Mouse (Mus musculus) kidney, embryonic 15.5 days (tissue): ENCODE results near the gene Lancl2. TPM values are rescaled to one million over a fixed set of nuclear protein-coding genes. Genes with fewer than 3 reads are reported as not detected.
A peak's percentile ranks its signal among the peaks of the same experiment; 100 is the strongest.

Experiments used
- ATAC-seq: fragments of 200-750 bp; cut with Nextera tagmentation; replicated peaks from 2 replicates; pipeline ENCODE4 v1.8.0; 2017; ENCODE audit warnings: moderate TSS enrichment; ENCODE audit not compliant: low FRiP score
- H3K27ac ChIP-seq: fragments of 300-500 bp; sonication (generic); 2 replicates; pipeline ENCODE4 v1.5.1; 2015; ENCODE audit warnings: mild to moderate bottlenecking, inconsistent platforms
- H3K27me3 ChIP-seq: fragments of 300-500 bp; sonication (generic); 2 replicates; pipeline ENCODE4 v1.6.1; 2015; ENCODE audit warnings: inconsistent platforms
- H3K36me3 ChIP-seq: fragments of 300-500 bp; sonication (generic); 2 replicates; pipeline ENCODE4 v1.6.1; 2015; ENCODE audit warnings: inconsistent platforms
- H3K4me1 ChIP-seq: fragments of 300-500 bp; sonication (generic); 2 replicates; pipeline ENCODE4 v1.6.1; 2015; ENCODE audit warnings: inconsistent platforms
- H3K4me2 ChIP-seq: fragments of 300-500 bp; sonication (generic); 2 replicates; pipeline ENCODE4 v1.6.1; 2015; ENCODE audit warnings: moderate library complexity, mild to moderate bottlenecking, inconsistent platforms
- H3K4me3 ChIP-seq: fragments of 300-500 bp; sonication (generic); replicated peaks from 2 replicates; pipeline ENCODE4 v1.5.1; 2015; ENCODE audit warnings: mild to moderate bottlenecking, inconsistent platforms
- H3K9ac ChIP-seq: fragments of 300-500 bp; sonication (generic); 2 replicates; pipeline ENCODE4 v1.6.1; 2015; ENCODE audit warnings: mild to moderate bottlenecking, inconsistent platforms
- H3K9me3 ChIP-seq: fragments of 300-500 bp; sonication (generic); replicated peaks from 2 replicates; pipeline ENCODE4 v1.6.1; 2016; ENCODE audit warnings: inconsistent platforms
- WGBS: fragments of 180-500 bp; shearing (Covaris S2); methylation state at CpG from one replicate; pipeline ENCODE4 v1.1.7; 2015; ENCODE audit warnings: mixed read lengths; 5-methylcytosine and 5-hydroxymethylcytosine counted together
- polyA plus RNA-seq: library from polyadenylated mRNA; unstranded; fragments of >200 nt; fragmentation: Nextera tagmentation; extraction: Ambion mirVana; gene quantifications from 2 replicates; pipeline ENCODE4 v1.2.1, GENCODE M21; 2015

Lancl2 gene
- polyA plus RNA-seq, 1 experiment from 2014 or later, result 33.6 TPM

DNA sequence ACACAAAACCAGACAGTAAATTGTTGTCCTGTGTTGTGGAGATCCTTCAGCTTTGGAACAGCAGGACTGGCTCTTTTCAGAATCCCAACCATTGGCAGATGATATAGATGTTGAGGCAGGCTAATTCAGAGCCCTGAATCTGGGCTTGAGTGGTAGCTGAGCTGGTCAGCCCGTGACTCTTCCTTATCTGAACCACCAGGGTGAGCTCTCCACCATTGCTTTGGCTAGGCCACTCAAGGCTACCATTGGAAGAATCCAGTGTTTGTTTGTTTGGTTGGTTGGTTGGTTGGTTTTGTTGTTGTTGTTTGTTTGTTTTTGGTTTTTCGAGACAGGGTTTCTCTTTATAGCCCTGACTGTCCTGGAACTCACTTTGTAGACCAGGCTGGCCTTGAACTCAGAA is 41.0 kb downstream of the Lancl2 start:
- no peak overlapping the region for H3K9ac ChIP-seq
- H3K36me3 ChIP-seq, result peaks cover 5% of the 10 kb centered on the region
- H3K4me2 ChIP-seq, result no peak overlapping the region
- H3K9me3 ChIP-seq, result no peaks in the 10 kb centered on the region
- H3K4me1 ChIP-seq, result no peaks in the 10 kb centered on the region
- WGBS, result 87% methylated on average over 2 of the region's 2 CpGs
- ATAC-seq, result 0 out of 2 replicates have a peak, but pooled peaks have one; percentile 52
- no peak overlapping the region for H3K4me3 ChIP-seq
- no peak overlapping the region for H3K27ac ChIP-seq
- H3K27me3 ChIP-seq, result no peaks in the 10 kb centered on the region

- Histone ChIP-seq H3K9ac (no peak overlapping the region), H3K4me1 (no peaks in the 10 kb centered on the region)
- WGBS, result 96% methylated on average over 2 of the region's 2 CpGs
Observed at GRCm38 (mm10) chr6:57744123-57744522, 41.8 kb downstream of the Lancl2 start.

DNA sequence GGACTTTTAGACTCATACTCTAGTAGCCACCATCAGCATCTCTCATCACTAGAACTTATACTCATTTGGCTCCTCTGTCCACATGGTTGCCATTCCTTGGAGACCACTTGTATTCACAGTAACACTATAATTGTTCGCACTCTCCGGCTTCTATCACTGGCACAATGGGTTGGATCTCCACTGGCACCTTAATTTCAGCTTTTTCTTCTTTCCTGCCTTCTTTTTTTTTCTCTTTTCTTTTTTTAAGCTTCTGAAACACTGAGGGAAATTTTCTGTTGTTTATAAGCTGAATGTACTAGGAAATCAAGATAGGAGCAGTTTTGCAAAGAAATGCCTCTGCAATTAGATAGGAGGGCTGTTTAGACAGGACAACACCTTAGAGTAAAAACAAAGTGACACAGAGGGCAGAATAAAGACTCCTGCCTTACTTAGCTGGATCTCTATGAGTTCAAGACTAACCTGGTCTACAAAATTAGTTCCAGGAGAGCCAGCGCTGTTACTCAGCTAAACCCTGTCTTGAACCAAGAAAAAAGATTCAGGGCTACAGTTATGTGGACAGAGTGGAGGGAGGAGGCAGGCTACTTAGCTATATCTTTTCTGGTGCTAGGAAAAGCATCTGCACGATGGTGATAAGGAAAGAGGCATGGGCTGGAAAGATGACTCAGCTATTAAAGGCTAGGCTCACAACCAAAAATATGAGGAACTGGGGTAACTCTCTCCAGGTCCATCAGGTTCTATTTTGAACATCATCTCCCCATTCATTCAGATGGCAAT is 42.8 kb downstream of the Lancl2 start:
- no peak overlapping the region for H3K4me3 ChIP-seq
- H3K27ac ChIP-seq, result no peak overlapping the region
- H3K27me3 ChIP-seq, result no peaks in the 10 kb centered on the region
- no peak overlapping the region for H3K9ac ChIP-seq
- no peaks in the 10 kb centered on the region; the same call in 1 of the 2 replicates for H3K36me3 ChIP-seq
- H3K9me3 ChIP-seq, result no peaks in the 10 kb centered on the region
- 93% methylated on average over 4 of the region's 4 CpGs for WGBS
- ATAC-seq, result peak; percentile 88
- H3K4me1 ChIP-seq, result no peaks in the 10 kb centered on the region
- H3K4me2 ChIP-seq, result no peak overlapping the region

More at GRCm38 (mm10) chr6:57744123-57744522, 41.8 kb downstream of the Lancl2 start:
- Histone ChIP-seq H3K27me3 (no peaks in the 10 kb centered on the region), H3K36me3 (no peaks in the 10 kb centered on the region; the same call in 1 of the 2 replicates), H3K4me3 (no peak overlapping the region), H3K4me2 (no peak overlapping the region), H3K9me3 (no peaks in the 10 kb centered on the region), H3K27ac (no peak overlapping the region)
- no peak for ATAC-seq

DNA sequence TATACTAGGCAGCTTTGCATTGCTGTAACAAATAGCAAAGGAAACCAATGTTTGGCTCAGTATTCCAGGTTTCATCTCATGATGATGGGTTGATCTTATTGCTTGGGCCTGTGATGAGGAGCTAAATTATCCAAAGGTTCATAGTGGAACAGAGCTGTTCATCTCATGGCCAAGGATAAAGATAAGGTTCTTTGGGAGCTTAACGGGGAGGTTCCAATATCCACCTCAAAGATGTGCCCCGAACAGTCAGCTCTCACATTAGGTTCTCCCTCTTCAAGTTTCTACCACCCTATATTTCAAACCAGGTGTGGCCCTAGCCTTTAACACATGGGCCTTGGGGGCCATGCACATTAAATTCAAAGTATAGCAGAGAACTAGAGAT is 43.4 kb downstream of the Lancl2 start:
- ATAC-seq, result no peak
- WGBS, result 92% methylated on average over 2 of the region's 2 CpGs
- H3K27me3 ChIP-seq, result no peaks in the 10 kb centered on the region

GRCm38 (mm10) chr6:57753962-57754759 is 51.8 kb downstream of the Lancl2 start:
- ATAC-seq, result 0 out of 2 replicates have a peak, but pooled peaks have one; percentile 33
- no peaks in the 10 kb centered on the region for H3K27me3 ChIP-seq
- H3K4me3 ChIP-seq, result no peak overlapping the region
- 97% methylated on average over 9 of the region's 9 CpGs for WGBS
- H3K4me1 ChIP-seq, result no peaks in the 10 kb centered on the region
- no peaks in the 10 kb centered on the region for H3K9me3 ChIP-seq
- H3K4me2 ChIP-seq, result no peak overlapping the region
- no peak overlapping the region for H3K27ac ChIP-seq
- H3K36me3 ChIP-seq, result peaks cover 44% of the 10 kb centered on the region
- H3K9ac ChIP-seq, result no peak overlapping the region

More for the DNA sequence above, 43.4 kb downstream of the Lancl2 start:
- Histone ChIP-seq H3K9me3 (no peaks in the 10 kb centered on the region), H3K4me1 (no peaks in the 10 kb centered on the region), H3K4me3 (no peak overlapping the region), H3K9ac (no peak overlapping the region), H3K4me2 (no peak overlapping the region), H3K36me3 (no peaks in the 10 kb centered on the region), H3K27ac (no peak overlapping the region)

DNA sequence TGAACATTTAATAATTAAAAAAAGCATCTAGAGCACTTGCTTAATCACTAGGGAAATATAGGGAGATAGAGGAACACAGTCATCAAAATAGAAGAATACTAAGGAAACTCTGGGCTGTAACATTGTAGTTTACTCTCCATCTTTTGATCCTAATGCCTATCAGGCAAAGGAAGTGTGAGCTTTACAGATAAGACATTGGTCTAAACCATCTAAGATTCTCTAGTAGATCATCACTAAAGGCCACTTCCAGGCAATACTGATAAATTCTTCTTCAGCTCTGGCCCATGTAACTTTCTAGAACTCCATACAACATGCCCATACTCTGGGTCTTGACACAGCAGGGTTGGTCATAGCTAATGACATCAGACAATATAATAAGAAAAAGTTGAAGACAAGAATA is 60.7 kb downstream of the Lancl2 start:
- Histone ChIP-seq H3K9me3 (no peaks in the 10 kb centered on the region), H3K36me3 (peaks cover 16% of the 10 kb centered on the region), H3K4me2 (no peak overlapping the region), H3K4me1 (no peaks in the 10 kb centered on the region), H3K9ac (no peak overlapping the region), H3K27me3 (no peaks in the 10 kb centered on the region), H3K27ac (no peak overlapping the region), H3K4me3 (no peak overlapping the region)
- ATAC-seq, result no peak

- ATAC-seq, result peak; percentile 37; the same call in 1 of the 2 replicates
- Histone ChIP-seq H3K36me3 (peaks cover 19% of the 10 kb centered on the region), H3K4me3 (no peak overlapping the region), H3K9ac (no peak overlapping the region), H3K9me3 (no peaks in the 10 kb centered on the region), H3K4me1 (no peaks in the 10 kb centered on the region), H3K27ac (no peak overlapping the region), H3K27me3 (no peaks in the 10 kb centered on the region), H3K4me2 (no peak overlapping the region)
- WGBS, result 54% methylated on average over 3 of the region's 3 CpGs
Observed at GRCm38 (mm10) chr6:57765095-57765878, 62.9 kb downstream of the Lancl2 start.

DNA sequence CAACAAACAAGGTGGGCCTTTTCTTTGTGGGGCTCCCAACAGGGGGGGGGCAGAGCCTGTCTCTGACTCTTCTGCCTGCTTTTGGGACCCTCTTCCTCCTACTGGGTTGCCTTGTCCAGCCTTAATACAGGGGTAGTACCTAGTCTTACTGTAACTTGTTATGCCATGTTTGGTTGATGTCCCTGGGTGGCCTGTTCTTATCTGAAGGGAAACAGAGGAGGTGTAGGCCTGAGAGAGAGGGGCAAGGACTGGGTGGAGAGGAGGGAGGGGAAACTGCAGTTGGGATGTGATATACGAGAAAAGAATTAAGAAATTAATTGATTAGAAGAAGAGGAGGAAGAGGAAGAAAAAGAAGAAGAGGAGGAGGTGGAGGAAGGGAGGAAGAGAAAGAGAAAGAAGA is 63.9 kb downstream of the Lancl2 start:
- H3K4me2 ChIP-seq, result no peak overlapping the region
- peaks cover 19% of the 10 kb centered on the region for H3K36me3 ChIP-seq
- H3K9me3 ChIP-seq, result no peaks in the 10 kb centered on the region
- no peak overlapping the region for H3K27ac ChIP-seq
- WGBS, result 73% methylated on average over 1 of the region's 1 CpGs
- no peak overlapping the region for H3K4me3 ChIP-seq
- no peaks in the 10 kb centered on the region for H3K27me3 ChIP-seq
- ATAC-seq, result peak; percentile 80; the same call in 1 of the 2 replicates
- no peak overlapping the region for H3K9ac ChIP-seq
- no peaks in the 10 kb centered on the region for H3K4me1 ChIP-seq

DNA sequence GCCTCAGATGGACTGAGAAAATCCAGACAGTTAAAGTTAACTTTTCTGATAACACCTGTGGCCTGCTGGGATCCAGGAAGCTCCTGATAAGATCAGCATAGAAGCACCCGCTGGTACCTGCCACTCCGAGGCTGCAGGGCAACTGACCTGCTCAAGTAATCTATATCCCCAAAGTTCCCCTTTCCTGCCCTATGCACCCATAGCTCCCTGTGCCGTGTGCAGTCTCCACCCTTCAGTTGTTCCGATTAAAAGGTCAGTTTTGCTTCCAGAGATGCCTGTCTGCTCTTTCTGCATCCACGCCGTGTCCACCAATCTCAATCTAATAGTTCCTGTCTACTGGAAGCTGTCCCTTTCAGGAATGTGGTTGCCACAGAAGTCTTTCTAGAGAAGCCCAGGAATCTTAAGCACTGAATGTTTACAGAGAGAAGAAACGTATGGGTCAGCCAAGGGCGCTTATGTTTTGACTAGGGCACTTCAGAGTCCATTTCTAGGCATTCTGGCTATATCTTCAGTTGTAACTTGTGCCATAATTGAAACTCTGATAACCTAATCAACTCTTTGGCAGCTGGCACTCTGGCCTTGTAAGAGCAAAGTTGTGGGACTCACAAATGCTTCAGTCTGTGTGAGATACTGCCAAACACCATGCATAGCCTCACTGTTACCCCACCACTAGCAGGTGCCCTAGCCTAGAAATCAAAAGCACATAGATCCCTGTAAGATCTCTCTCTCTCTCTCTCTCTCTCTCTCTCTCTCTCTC is 65.0 kb downstream of the Lancl2 start:
- ATAC-seq, result 0 out of 2 replicates have a peak, but pooled peaks have one; percentile 59
- Histone ChIP-seq H3K4me3 (no peak overlapping the region), H3K4me2 (no peak overlapping the region), H3K4me1 (no peaks in the 10 kb centered on the region), H3K36me3 (peaks cover 14% of the 10 kb centered on the region), H3K27ac (no peak overlapping the region), H3K9me3 (no peaks in the 10 kb centered on the region), H3K9ac (no peak overlapping the region), H3K27me3 (no peaks in the 10 kb centered on the region)
- WGBS, result 69% methylated on average over 8 of the region's 8 CpGs

DNA sequence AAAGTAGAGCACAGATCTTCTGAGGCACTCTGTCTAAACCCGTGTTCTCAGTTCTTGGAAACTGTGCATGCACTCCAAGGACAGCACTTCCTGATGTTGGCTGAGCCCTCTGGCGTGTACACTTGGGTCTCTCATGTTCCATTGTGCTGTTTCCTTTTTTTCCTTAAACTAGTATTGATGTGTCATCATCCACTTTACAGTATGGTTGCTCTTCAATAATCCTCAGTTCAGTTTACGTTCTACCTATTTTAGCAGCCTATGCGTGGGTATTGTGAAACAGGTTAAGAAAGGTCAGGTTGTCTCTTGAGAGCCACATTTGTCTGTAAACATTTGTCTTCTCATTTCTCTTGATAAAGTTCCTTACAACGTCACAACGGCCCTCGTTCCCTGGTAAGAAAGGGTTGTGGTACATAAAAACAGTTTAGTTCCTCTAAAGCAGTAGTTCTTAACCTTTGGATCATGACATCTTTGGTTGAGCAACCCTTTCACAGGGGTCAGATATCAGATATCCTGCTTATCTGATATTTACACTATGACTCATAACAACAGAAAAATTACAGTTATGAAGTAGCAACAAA is 66.7 kb downstream of the Lancl2 start:
- Histone ChIP-seq H3K27me3 (no peaks in the 10 kb centered on the region), H3K9me3 (no peaks in the 10 kb centered on the region), H3K4me3 (no peak overlapping the region), H3K4me1 (no peaks in the 10 kb centered on the region), H3K27ac (no peak overlapping the region), H3K36me3 (peaks cover 26% of the 10 kb centered on the region), H3K9ac (no peak overlapping the region), H3K4me2 (no peak overlapping the region)
- 81% methylated on average over 7 of the region's 7 CpGs for WGBS
- no peak for ATAC-seq
